Mouse (Mus musculus): ENCODE data around the gene Eya4.

Eya4 gene

GRCm38 (mm10) chr10:23350011-23350911 lies at the start of gene Eya4:
Gene Eya4 (minus strand): TSS chr10:23350786.
- no peak for DNase-seq (ENCODE audit: low read depth, low spot score)

DNA sequence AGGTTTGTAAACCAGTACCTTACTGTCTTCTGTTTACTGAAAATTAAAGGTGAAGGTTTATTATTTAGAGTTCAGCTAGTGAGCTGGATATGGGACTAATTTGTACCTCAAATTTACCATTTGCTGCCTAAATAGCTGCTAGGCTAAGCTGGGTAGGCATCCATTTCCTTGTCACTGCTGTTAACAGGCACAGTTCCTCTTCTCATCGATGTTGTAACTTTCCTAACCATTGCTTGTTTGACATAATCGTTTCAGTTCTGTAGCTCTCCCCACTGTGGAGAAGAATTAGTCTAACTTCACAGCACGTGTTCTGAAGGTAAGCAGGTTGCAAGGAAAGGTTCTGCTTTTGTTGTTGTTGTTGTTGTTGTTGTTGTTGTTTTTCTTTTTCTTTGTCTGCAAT lies 44.8 kb upstream of the Eya4 start:
- DNase-seq (ENCODE audit: low read depth, low spot score) = no peak

- DNase-seq (ENCODE audit: low read depth, low spot score) = no peak
Observed at GRCm38 (mm10) chr10:23394556-23395245, 44.1 kb upstream of the Eya4 start.

- no peak for DNase-seq (ENCODE audit: low read depth, low spot score)
Observed at GRCm38 (mm10) chr10:23394152-23394551, 43.6 kb upstream of the Eya4 start.

DNA sequence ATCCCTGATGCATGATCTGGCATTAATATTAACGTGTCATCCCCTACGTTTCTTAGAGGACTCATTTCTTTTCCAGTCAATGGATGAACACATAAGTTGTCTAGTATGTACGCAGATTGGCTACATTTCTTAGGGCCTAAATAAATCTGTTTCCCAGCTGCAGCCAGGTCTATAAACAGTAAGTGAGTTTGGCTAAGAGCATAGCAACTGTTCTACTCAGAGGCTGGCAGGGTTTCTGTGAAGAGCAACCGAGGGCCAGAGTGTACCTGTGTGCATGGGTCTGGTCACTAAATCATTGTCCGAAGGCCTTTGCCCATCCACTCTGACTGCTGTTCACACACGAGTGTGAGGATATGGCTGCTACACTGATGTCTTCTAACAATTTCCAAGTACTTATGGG lies 13.3 kb upstream of the Eya4 start:
- no peak for DNase-seq (ENCODE audit: low read depth, low spot score)

DNA sequence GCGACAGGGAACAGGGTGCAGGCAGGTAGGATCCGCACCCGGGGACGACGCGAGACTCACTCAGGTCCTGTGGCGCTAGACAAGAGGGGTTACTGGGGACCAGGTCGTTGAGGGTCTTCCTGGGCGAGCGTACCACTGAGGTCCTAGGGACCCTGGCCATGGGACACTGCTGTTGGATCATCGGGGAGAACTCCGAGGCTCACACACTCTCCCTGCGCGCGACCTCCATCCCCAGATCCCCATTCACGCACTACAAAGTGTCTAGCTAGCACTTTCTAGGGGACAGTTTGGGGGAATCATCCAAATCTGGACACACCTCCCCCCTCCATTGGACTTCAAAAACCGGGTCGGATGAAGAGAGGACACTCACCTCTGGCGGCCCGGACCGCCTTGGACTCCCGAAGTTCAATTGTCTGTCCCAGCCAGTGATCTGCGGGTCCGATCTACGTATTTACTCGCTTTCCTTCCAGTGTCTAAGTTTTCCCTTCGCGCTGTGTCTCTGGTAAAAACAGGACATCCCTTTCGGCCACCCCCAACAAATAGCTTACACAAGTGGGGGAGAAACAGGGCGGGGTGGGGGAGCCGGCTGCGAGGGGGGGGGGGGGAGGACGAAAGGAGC lies 1.1 kb downstream of the Eya4 start:
- no peak for DNase-seq (ENCODE audit: low read depth, low spot score)

DNA sequence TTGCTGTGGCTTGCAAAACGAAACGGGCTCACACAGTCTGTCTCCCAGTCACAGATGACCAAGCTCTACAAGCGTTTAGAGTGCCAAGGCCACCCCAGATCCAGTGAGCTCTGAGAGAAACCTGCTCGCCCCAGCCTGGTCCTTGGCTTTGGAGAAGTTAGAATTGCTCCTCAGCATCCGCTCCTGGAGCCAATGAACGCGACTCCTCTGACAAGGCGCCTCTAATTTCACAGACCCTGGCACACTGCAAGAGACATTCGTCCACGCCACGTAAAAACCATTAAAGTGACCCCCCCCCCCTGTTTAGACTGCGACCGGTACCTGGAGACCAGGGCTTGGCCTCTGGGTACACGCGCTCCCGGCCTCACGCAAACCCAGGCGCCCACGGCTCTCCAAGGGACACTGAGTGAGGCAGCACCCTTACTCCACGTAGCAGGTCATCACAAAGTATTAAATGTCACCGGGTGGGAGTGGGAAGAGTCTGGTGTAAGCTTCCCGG lies 1.6 kb downstream of the Eya4 start:
- no peak for DNase-seq (ENCODE audit: low read depth, low spot score)

DNA sequence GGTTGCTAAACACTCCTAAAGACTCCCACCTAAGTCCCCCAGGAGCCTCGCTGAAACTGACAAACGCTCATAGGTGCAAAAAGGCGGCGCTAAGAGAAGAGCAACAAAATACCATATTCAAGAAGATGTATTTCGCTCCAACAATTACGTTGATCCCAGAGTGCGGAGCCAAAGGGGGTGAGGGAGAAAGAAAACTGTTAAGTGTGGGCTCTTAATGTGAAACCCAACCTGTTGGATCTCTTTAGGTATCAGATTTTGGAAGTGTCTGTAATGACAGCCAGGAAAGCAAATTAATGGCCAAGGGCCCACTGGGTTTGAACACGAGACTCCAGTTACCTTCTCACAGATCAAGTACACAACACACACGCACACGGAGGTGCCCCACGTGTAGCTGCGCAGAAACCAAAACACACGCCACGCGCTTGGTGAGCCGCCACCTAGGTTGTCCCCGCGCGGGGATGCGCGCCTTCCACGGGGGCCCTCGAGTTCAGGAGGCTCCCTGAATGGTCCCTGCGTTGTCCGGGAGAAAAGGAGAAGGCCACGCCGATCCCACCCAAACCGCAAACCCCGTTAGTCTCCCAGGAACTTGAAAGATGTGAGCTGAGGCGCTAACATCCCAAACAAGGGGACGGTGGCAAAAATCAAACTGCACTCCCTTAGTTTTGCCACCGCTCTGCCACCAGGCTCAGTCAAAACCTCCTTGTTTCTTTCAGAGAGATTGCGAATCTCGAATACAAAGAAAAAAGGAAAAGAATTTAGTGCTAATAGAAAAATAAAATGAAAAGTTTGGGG lies 2.3 kb downstream of the Eya4 start:
- DNase-seq (ENCODE audit: low read depth, low spot score) = no peak

GRCm38 (mm10) chr10:23337250-23337649 lies 13.3 kb downstream of the Eya4 start:
- no peak for DNase-seq (ENCODE audit: low read depth, low spot score)

DNA sequence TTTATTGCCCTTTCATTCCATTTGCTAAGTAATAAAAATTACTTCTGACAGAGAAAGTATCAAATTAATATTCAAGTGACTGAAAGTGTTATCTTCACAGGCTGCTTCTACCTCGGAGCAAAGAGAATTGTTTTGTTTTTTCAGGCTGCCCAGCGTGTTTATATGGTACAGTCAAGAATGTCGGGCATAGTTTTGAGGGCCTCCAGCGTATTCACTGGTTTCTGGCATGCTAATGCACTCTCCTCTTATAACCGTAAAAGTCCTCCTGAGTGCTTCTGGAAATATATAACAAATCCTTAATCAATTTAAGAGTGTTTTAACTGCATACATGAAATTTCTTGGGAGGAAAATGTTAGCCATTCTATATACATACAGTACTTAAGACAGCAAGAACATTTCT lies 17.8 kb downstream of the Eya4 start:
- no peak for DNase-seq (ENCODE audit: low read depth, low spot score)

DNA sequence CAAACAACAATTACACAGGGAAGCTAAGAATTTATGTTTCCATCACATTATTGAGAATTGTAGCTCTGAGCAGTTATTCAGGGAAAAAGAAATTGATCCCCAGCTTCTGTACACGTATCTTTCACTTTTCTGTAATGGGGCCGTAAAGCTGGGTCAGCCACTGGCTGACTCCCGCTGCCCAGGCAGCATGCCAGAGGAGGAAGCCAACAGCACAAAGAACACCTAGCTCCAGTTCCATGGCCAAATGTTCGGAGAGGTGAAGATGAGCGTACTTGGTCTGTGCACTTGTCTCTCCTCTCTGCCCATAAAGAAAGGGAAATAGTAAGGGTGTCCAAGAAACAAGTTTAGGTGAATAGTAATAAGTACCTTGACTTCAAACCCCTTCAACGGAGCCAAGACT lies 22.9 kb downstream of the Eya4 start:
- DNase-seq (ENCODE audit: low read depth, low spot score) = no peak

DNA sequence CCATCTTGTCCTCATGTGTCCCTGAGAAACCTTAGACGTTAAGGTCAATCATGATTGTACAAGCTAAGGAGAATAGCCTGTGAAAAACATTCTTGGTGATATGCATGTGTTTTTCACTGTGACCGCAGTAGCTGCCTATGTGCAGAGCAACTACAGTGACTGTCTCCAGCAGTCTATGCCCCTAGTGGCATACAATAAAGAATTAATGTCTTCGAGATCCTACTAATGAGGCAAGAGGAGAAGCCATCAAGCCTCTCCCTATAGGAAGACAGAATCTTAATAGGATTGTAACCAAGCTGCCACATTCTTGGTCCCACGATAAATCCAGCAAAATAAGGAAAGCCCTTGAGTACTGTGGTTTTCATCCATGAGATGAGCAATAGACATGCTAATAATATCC lies 28.3 kb downstream of the Eya4 start:
- no peak for DNase-seq (ENCODE audit: low read depth, low spot score)

DNA sequence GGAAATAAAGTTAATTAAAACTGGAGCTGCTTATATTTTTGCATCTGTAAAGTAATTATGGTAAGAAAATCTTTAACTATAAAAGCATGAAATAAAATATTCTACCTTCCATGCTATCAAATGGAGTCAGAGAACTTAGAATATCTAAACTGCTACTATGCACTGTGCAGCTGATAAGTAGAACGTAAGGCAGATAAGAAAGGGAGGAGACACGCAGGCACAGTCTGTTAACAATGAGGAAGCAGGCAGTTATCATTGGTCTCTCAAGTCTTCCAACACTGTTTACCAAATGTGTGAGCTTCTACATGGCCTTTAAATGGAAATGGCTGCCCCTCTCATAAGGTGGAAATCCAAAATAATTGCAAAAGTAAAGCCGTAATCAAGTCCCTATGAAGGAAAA lies 55.0 kb downstream of the Eya4 start:
- DNase-seq (ENCODE audit: low read depth, low spot score) = no peak

DNA sequence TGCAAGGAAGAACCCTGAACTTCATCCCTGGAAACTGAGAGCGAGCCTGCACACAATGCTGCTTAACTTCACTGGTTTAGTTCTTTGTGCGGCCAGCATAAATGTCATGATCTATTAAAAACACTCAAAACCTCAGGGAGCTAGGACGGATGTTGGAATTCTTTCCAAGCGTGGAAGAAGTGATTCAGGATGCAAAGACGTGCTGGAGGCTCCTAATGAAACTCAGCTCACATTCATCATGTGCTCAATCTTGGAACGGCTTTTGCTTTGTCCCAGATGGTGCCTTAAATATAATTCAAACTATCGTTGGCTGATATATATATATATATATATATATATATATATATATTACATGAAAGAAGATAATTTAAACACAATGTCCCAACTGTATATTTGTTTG lies 58.1 kb downstream of the Eya4 start:
- no peak for DNase-seq (ENCODE audit: low read depth, low spot score)

DNA sequence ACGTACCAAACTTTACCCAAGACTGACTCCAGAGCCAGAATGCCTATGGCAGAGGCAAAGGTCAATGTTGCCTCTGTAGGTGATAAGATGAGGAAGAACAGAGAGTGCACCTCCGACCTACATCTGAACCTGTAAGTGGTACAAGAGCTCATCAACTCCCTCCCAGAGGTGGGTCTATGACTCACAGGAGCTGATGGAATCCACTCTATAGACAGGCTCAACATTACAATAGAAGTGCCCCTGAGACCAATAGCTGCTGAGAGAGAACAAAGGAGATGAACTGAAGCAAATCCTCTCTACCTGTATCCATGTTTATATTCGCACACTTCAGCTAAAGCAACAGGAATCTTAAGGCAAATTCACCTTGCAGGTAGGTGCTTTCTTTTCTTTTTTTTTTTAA lies 73.2 kb downstream of the Eya4 start:
- no peak for DNase-seq (ENCODE audit: low read depth, low spot score)

DNA sequence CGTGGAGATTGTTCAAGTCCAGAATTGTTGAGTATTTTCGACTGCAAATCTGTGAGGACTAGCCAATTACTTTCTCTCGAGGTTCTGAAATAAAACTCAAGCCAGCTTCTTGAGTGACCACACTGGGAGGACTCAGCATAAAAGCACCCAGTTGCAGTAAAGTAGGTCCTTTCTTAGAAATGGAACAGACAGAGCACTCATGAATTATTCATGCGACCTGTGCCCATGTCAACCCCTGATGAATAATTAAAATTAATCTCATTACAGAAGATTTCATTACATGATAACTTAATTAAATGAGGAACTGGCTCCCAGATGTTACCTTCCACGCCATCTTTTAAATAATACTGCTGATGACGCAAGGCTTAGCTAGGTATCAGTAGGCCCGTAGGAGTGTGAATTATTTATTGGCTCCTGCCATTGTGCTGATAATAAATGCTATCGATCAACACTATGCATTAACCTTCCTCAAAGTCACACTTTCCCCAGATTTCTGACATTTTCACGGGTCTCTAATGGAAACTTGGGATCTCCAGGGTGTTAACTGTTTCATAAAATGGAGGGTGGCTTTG lies 79.5 kb downstream of the Eya4 start:
- no peak for DNase-seq (ENCODE audit: low read depth, low spot score)

DNA sequence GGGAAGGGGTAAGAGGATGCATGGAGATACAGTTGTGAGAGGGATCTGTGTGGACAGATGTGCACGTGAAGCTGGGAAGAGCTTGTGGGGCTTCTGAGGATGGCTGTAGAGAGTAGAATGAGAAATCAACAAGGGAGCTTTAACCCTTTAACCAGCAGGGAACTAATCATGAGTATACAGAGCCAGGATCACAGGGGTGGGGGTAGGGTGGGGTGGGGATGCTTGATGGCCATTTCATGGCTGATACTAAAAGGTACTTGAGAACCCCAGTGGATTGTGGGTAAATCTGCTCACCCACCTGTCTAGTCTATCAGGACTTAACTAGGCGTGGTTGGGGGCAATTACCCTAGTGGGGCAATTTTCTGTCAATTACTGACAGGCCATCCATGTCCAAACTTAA lies 80.1 kb downstream of the Eya4 start:
- no peak for DNase-seq (ENCODE audit: low read depth, low spot score)

- DNase-seq (ENCODE audit: low read depth, low spot score) = no peak
Observed at GRCm38 (mm10) chr10:23252180-23252579, 98.4 kb downstream of the Eya4 start.

DNA sequence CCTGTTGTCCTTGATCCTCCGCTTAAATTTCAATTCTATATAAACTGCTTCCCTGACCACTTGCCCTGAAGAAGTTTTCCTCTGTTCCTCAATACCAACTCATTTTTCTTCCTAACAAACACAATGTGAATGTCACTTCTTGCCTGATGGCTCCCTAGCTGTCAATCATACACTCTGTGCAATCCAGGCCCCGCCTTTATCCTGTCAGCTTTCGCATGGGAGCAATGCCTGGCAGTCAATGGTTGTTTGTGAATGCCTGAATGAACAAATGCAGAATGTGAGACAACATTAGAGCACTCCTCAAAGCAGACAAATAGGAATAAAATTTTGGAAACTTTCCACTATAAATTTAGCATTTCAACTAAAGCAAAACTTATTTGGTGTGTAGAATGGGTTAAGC lies 104.1 kb downstream of the Eya4 start:
- DNase-seq (ENCODE audit: low read depth, low spot score) = no peak

GRCm38 (mm10) chr10:23236918-23237317 lies 113.7 kb downstream of the Eya4 start:
- DNase-seq (ENCODE audit: low read depth, low spot score) = no peak

GRCm38 (mm10) chr10:23235405-23235804 lies 115.2 kb downstream of the Eya4 start:
- DNase-seq (ENCODE audit: low read depth, low spot score) = no peak

All from CD4-positive helper T cell, adult 2 months (primary cell).